Mouse (Mus musculus): ENCODE measurements around the gene Evpl. TPM values are rescaled to one million over a fixed set of nuclear protein-coding genes. Genes with fewer than 3 reads are reported as not detected.
"Not testable (repeated sequence)": the region's sequence is repeated elsewhere in the genome, so short reads cannot be mapped to it uniquely, and the experiment has no call there.

Evpl gene
- polyA plus RNA-seq (2015; fragmentation: Nextera tagmentation; extraction: Ambion mirVana), result 0.08 and 0.12 TPM in 2 replicates

DNA sequence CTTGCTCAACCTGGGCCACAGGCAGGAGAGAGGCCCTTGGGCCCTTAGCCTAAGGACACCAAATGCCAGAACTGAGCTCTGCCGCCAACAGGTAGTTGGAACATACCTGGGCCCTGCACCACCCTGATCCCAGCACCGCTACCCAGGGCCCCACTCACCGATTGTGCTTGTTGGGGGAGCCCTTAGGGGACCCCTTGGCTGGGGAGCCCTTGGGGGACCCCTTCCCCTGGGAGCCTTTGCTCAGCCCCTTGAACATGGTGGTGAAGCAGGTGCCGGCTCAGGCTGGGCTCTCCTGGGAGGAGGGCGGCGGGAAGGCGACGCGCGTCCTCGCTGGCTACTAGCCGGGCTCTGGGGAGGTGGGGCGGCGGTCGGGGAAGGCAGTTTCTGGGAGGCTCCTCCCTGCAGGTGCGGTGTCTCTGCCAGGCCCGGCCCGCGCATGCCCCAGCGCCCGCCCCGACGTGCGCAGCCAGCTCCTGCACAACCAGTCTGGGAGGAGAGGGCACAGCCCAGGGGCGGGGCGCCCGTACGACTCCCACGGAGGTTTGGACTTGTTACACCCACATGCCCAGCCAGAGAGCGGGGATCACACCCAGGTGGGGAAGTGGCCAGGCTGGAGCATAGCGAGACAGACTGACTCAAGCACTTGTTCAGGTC is at the start of gene Evpl:
Gene Evpl, minus strand, starts transcription at position 336 of the 654 bp plus-strand sequence.
- H3K9me3 ChIP-seq (replicated peaks), result no peaks in the 10 kb centered on the region
- H3K4me3 ChIP-seq (replicated peaks), result peak within 1 kb of the TSS; percentile 21
- no peak within 1 kb of the TSS for H3K9ac ChIP-seq
- H3K4me1 ChIP-seq (replicated peaks), result peaks cover 11% of the 10 kb centered on the region
- H3K27ac ChIP-seq (replicated peaks), result no peak within 1 kb of the TSS
- peak within 1 kb of the TSS; percentile 53 for H3K4me2 ChIP-seq
- H3K27me3 ChIP-seq, result peaks cover 40% of the 10 kb centered on the region
- peak; percentile 63 for ATAC-seq (ENCODE audit: insufficient read depth)
- WGBS (ENCODE audit: insufficient replicate concordance), result 19% methylated on average over 31 of the region's 31 CpGs
- no peaks in the 10 kb centered on the region for H3K36me3 ChIP-seq (replicated peaks)

DNA sequence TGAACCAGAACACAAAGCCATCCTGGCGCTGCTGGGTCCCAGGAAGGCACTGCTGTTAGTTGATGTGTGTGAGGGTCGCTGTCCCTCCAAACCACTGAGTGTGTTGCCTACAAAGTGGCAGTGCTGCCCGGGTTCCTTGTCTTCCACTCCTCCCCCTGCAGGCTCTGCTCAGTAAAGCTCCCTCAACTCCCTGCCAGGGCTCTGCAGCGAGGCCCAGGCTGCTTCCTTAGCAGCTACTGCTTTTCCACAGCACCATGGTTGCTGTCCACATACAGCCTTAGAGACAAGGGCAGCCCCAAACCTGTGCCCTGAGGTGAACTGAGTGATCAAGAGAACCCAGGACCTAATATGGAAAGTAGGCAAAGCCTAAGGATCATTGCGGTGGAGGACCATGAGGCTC is 49.5 kb upstream of the Evpl start:
- H3K27me3 ChIP-seq, result peaks cover 39% of the 10 kb centered on the region
- H3K27ac ChIP-seq (replicated peaks), result no peak overlapping the region
- H3K9me3 ChIP-seq (replicated peaks), result no peaks in the 10 kb centered on the region
- H3K36me3 ChIP-seq (replicated peaks), result peaks cover 29% of the 10 kb centered on the region
- H3K9ac ChIP-seq, result no peak overlapping the region
- no peak overlapping the region for H3K4me3 ChIP-seq (replicated peaks)
- ATAC-seq (ENCODE audit: insufficient read depth), result no peak
- 68% methylated on average over 5 of the region's 5 CpGs for WGBS (ENCODE audit: insufficient replicate concordance)
- peaks cover 21% of the 10 kb centered on the region for H3K4me1 ChIP-seq (replicated peaks)
- no peak overlapping the region for H3K4me2 ChIP-seq

DNA sequence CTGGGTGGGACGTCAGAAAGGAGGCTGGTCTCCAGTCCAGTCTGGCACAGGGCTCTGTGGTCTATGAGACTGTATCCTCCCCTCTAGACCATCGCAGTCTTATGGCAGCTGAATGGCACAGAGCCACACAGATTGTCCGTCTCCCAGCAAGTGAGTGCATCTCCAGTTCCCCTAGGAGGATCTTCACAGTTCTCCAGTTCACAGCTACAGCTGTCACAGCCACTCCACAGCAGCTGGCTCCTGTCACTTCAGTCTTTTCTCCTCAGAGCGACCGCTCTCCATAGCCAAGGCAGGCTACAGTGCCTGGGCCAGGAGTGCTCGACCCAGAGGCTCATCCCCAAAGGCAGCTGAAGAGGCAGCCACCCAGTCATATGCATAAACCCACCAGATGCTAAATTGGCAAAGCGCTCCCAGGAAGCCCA is 47.9 kb upstream of the Evpl start:
- H3K27ac ChIP-seq (replicated peaks), result no peak overlapping the region

DNA sequence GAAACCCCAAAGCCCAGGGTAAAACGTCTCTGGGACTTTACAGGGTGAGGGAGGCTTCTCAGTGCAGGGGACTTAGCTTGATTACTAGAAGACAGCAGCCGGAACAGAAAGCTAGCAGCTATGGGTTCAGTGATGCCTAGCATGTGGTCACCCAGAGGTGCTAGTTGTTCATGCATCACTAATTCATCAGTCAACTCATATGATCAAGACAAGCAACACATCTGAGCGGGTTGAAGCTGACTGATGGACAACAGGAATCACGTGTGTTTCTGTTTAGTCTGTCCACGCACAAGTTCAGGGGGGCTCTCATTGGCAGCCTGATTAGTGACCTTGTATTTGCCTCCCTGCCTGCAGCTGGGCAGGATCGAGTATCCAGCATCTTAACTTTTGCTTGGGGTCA is 46.1 kb upstream of the Evpl start:
- Histone ChIP-seq H3K4me2 (no peak overlapping the region), H3K9me3 (replicated peaks) (no peaks in the 10 kb centered on the region), H3K4me1 (replicated peaks) (peaks cover 25% of the 10 kb centered on the region), H3K4me3 (replicated peaks) (no peak overlapping the region), H3K27me3 (peaks cover 68% of the 10 kb centered on the region), H3K9ac (no peak overlapping the region), H3K27ac (replicated peaks) (no peak overlapping the region), H3K36me3 (replicated peaks) (peaks cover 10% of the 10 kb centered on the region)
- 46% methylated on average over 6 of the region's 6 CpGs for WGBS (ENCODE audit: insufficient replicate concordance)
- ATAC-seq (ENCODE audit: insufficient read depth), result no peak

More for the DNA sequence above, 47.9 kb upstream of the Evpl start:
- 61% methylated on average over 7 of the region's 7 CpGs for WGBS (ENCODE audit: insufficient replicate concordance)
- Histone ChIP-seq H3K4me2 (no peak overlapping the region), H3K27me3 (peaks cover 54% of the 10 kb centered on the region), H3K36me3 (replicated peaks) (peaks cover 21% of the 10 kb centered on the region), H3K4me3 (replicated peaks) (no peak overlapping the region), H3K9ac (no peak overlapping the region), H3K4me1 (replicated peaks) (peaks cover 31% of the 10 kb centered on the region), H3K9me3 (replicated peaks) (no peaks in the 10 kb centered on the region)
- no peak for ATAC-seq (ENCODE audit: insufficient read depth)

DNA sequence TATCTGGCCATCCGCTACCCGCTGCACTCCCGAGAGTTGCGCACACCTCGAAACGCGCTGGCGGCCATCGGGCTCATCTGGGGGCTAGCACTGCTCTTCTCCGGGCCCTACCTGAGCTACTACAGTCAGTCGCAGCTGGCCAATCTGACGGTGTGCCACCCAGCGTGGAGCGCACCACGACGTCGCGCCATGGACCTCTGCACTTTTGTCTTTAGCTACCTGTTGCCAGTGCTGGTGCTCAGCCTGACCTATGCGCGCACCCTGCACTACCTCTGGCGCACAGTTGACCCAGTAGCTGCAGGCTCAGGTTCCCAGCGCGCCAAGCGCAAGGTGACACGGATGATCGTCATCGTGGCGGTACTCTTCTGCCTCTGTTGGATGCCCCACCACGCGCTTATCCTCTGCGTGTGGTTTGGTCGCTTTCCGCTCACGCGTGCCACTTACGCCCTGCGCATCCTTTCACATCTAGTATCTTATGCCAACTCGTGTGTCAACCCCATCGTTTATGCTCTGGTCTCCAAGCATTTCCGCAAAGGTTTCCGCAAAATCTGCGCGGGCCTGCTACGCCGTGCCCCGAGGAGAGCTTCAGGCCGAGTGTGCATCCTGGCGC is 45.1 kb upstream of the Evpl start:
- WGBS (ENCODE audit: insufficient replicate concordance), result 10% methylated on average over 48 of the region's 48 CpGs
- Histone ChIP-seq H3K4me1 (replicated peaks) (peaks cover 19% of the 10 kb centered on the region), H3K9ac (no peak overlapping the region), H3K27me3 (peaks cover 72% of the 10 kb centered on the region), H3K27ac (replicated peaks) (no peak overlapping the region), H3K4me2 (no peak overlapping the region), H3K4me3 (replicated peaks) (no peak overlapping the region), H3K36me3 (replicated peaks) (peaks cover under 1% of the 10 kb centered on the region), H3K9me3 (replicated peaks) (no peaks in the 10 kb centered on the region)
- ATAC-seq (ENCODE audit: insufficient read depth), result no peak

DNA sequence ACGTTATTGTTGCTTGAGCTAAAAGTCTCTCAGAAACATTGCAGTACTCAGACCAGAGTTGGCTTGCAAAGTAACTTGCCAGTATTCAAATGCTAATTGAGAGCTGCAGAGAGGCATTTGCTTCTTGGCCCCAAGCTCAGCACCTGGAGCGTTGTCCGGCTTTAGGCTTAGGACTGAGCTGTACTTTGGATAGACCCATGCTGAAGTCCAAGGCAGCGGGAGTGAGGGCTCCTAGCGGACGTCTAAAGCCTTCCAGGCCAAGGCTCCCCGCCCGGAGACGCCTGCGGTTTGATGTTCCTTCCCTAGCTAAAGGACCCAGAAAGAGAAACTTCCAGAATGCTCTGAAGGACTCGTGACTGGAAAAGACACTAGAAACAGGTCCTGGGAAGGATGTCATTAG is 44.2 kb upstream of the Evpl start:
- 3% methylated on average over 11 of the region's 11 CpGs for WGBS (ENCODE audit: insufficient replicate concordance)
- H3K27me3 ChIP-seq, result peaks cover 72% of the 10 kb centered on the region

DNA sequence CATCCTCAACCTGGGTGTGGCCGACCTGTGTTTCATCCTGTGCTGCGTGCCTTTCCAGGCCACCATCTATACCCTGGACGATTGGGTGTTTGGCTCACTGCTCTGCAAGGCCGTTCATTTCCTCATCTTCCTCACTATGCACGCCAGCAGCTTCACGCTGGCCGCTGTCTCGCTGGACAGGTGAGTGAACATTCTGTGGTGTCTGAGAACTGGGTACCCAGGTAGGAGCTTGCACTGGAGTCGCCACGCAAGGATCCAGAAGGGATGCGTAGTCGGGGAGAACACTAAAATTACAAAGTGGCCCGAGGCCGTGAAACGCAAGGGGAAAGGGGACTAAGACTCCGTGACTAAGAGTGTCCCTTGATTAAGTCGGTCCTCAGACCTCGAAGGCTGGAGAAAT is 43.8 kb upstream of the Evpl start:
- Histone ChIP-seq H3K4me3 (replicated peaks) (peak overlapping the region; percentile 3; the same call in 1 of the 2 replicates), H3K4me1 (replicated peaks) (0 out of 2 replicates have a peak, but pooled peaks cover 12% of the 10 kb centered on the region), H3K9ac (no peak overlapping the region), H3K27me3 (peaks cover 72% of the 10 kb centered on the region), H3K36me3 (replicated peaks) (no peaks in the 10 kb centered on the region), H3K9me3 (replicated peaks) (no peaks in the 10 kb centered on the region), H3K4me2 (peak overlapping the region; percentile 40), H3K27ac (replicated peaks) (no peak overlapping the region)
- 3% methylated on average over 18 of the region's 18 CpGs for WGBS (ENCODE audit: insufficient replicate concordance)
- no peak for ATAC-seq (ENCODE audit: insufficient read depth)

More for the DNA sequence above, 44.2 kb upstream of the Evpl start:
- Histone ChIP-seq H3K36me3 (replicated peaks) (no peaks in the 10 kb centered on the region), H3K9me3 (replicated peaks) (no peaks in the 10 kb centered on the region), H3K4me3 (replicated peaks) (no peak overlapping the region), H3K27ac (replicated peaks) (no peak overlapping the region), H3K4me2 (no peak overlapping the region), H3K9ac (no peak overlapping the region), H3K4me1 (replicated peaks) (0 out of 2 replicates have a peak, but pooled peaks cover 12% of the 10 kb centered on the region)
- ATAC-seq (ENCODE audit: insufficient read depth), result no peak

DNA sequence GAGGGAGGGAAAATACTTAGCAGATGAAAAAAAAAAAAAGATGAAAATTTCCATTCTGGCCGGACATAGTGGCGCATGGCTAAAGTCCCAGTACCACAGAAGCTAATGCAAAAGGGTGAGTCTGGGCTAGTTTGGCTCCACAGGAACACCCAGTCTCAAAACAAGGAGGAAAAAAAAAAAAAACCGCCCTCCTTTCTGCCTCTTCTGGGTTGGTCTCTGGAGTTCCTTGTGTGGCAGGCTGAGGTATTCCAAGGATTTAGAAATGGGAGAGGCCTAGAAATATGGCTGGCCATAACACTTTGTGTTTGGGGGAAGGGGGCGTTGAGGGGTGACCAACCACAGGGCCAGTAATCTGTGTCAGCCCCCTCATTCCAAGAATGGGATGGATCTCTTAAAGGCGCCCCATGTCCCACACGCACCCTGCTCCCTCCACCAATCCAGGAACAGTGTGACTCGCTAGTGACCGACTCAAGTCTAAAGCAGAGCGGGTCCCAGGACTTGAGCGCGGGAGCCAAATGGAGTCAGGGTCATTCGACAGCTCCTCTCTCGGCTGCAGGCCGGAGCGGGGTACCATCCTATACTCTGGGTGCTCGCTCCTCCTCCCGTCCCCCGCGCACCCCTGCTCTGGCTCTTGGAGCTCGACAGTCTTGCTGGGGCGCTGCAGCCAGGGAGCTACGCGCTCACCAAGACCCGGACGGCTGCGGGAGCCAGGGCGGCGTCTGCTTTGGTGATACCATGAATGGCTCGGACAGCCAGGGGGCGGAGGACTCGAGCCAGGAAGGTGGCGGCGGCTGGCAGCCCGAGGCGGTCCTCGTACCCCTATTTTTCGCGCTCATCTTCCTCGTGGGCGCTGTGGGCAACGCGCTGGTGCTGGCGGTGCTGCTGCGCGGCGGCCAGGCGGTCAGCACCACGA is 43.1 kb upstream of the Evpl start, which contains the start of gene Galr2:
Gene Galr2, plus strand, starts transcription at position 189 of the 913 bp plus-strand sequence.
- no peak for ATAC-seq (ENCODE audit: insufficient read depth)
- WGBS (ENCODE audit: insufficient replicate concordance), result 7% methylated on average over 48 of the region's 48 CpGs
- Histone ChIP-seq H3K27me3 (peaks cover 69% of the 10 kb centered on the region), H3K4me3 (replicated peaks) (peak within 1 kb of the TSS; percentile 3; the same call in 1 of the 2 replicates), H3K4me2 (peak within 1 kb of the TSS; percentile 40), H3K9ac (no peak within 1 kb of the TSS), H3K36me3 (replicated peaks) (no peaks in the 10 kb centered on the region), H3K4me1 (replicated peaks) (0 out of 2 replicates have a peak, but pooled peaks cover 12% of the 10 kb centered on the region), H3K27ac (replicated peaks) (no peak within 1 kb of the TSS), H3K9me3 (replicated peaks) (no peaks in the 10 kb centered on the region)

DNA sequence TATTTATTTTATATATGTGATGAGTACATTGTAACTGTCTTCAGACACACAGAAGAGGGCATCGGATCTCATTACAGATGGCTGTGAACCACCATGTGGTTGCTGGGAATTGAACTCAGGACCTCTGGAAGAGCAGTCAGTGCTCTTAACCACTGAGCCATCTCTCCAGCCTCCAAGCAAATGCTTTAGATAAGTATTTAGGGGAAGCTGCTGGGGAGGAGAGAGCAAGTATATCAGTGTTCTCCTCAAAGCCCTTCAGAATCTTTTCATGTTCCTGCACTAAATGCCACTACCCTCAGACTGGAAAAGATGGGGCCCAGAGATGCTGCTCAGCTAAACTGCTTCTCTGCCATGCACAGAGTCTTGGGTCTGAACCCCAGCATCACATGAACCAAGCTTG is 39.3 kb upstream of the Evpl start:
- 68% methylated on average over 1 of the region's 1 CpGs for WGBS (ENCODE audit: insufficient replicate concordance)
- not testable (repeated sequence) for H3K9ac ChIP-seq; H3K4me3 ChIP-seq (replicated peaks); H3K36me3 ChIP-seq (replicated peaks); H3K4me2 ChIP-seq; ATAC-seq (ENCODE audit: insufficient read depth); H3K27ac ChIP-seq (replicated peaks); H3K9me3 ChIP-seq (replicated peaks)
- peaks cover 26% of the 10 kb centered on the region for H3K4me1 ChIP-seq (replicated peaks)
- H3K27me3 ChIP-seq, result peaks cover 32% of the 10 kb centered on the region

DNA sequence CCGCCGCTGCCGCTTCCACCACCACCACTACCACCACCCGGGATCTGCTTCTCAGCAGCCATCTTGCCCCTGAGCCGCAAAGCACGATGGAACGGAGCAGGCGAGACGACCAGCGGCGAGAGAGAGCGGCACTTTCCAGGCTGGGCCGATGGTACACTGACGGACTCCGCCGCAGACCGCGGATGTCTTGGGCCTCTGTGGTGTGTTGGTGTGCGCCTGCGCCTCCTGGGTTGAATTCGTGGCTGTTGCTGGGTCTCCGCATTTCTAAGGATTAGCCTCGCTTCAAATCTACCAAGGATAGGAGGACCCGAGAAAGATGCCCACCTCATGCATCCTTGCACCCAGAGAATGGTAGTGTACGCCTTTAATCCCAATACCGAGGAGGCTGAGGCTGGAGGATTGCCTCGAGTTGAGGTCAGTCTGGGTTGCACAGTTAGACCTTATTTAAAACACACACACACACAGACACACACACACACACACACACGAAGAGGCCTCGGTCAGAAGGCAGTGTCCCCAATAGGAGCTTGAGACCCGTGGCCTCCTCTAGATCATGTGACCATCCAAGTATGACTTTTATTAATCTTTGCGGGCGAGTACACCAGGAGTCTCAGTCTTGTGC is 36.3 kb upstream of the Evpl start, which contains the start of gene Srp68:
Gene Srp68, minus strand, starts transcription at position 173 of the 622 bp plus-strand sequence.
- WGBS (ENCODE audit: insufficient replicate concordance), result 1% methylated on average over 32 of the region's 32 CpGs
- H3K4me2 ChIP-seq, result peak within 1 kb of the TSS; percentile 92
- H3K27me3 ChIP-seq, result peaks cover 5% of the 10 kb centered on the region; the same call in 1 of the 2 replicates
- H3K4me3 ChIP-seq (replicated peaks), result peak within 1 kb of the TSS; percentile 89
- peak; percentile 94 for ATAC-seq (ENCODE audit: insufficient read depth)
- H3K4me1 ChIP-seq (replicated peaks), result peaks cover 29% of the 10 kb centered on the region
- H3K36me3 ChIP-seq (replicated peaks), result peaks cover 26% of the 10 kb centered on the region
- H3K27ac ChIP-seq (replicated peaks), result peak within 1 kb of the TSS; percentile 73
- H3K9ac ChIP-seq, result peak within 1 kb of the TSS; percentile 84
- H3K9me3 ChIP-seq (replicated peaks), result no peaks in the 10 kb centered on the region
